1 mouse cellular context compared by ENCODE assay signal in the genomic region with DNA sequence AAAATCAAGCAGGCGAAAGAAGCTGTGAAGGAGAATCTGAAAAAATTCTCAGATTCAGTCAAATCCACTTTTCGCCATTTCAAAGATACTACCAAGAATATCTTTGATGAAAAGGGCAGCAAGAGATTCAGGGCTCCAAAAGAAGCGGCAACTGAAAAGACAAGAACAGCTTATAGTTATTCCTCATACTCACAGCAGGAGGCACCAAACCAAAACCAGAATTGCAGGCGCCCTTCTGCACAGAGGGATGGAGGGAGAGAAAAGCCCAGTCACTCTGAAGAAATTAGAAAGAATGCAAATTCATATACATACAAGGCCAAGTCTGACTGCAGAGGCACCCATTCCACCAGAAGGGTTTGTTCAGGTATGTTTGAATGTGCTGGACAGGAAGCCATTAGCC.
TF ChIP-seq lines count a peak whose summit lies in the region.

No protein-coding gene starts in this region.

TF ChIP-seq in CH12.LX, 34 proteins besides CTCF, POLR2A, EP300 and RAD21:
- peak; percentile 32 for TF ChIP-seq SMC3 (IDR thresholded peaks at IDR 0.05; ENCODE audit: low read depth, low read length)
- TF ChIP-seq NRF1 (IDR thresholded peaks at IDR 0.05; ENCODE audit: low read depth, low read length), result no peak
